ENCODE assay signal across 8 mouse cellular contexts in genomic region chr9:60743180-60743900, GRCm38 (mm10). TPM values are rescaled to one million over a fixed set of nuclear protein-coding genes. Genes with fewer than 3 reads are reported as not detected.
DNase-seq lines count a peak whose midpoint lies in the region; ATAC-seq and TF ChIP-seq lines count a peak whose summit lies in the region.

No protein-coding gene starts in this region.

- 66% methylated on average over 17 of the region's 17 CpGs for WGBS in neural tube, embryonic 13.5 days
- WGBS in heart, embryonic 15.5 days: 32% methylated on average over 17 of the region's 17 CpGs
- 6% methylated on average over 16 of the region's 17 CpGs for WGBS in macrophage (ENCODE audit: missing documents)
- WGBS in midbrain, embryonic 15.5 days: 76% methylated on average over 17 of the region's 17 CpGs
- WGBS in midbrain, postnatal 0 days: 75% methylated on average over 17 of the region's 17 CpGs

- peaks cover 13% of the 10 kb centered on the region; the same call in 1 of the 2 replicates for H3K4me1 ChIP-seq in neural tube, embryonic 13.5 days (replicated peaks)
- peaks cover 18% of the 10 kb centered on the region for H3K4me1 ChIP-seq in heart, embryonic 15.5 days (replicated peaks)
- no peaks in the 10 kb centered on the region for H3K4me1 ChIP-seq in midbrain, embryonic 15.5 days
- H3K4me1 ChIP-seq in midbrain, postnatal 0 days (ENCODE audit: insufficient read depth, low read length): no peaks in the 10 kb centered on the region

- H3K4me2 ChIP-seq in neural tube, embryonic 13.5 days: peak overlapping the region; percentile 17
- peak overlapping the region; percentile 56 for H3K4me2 ChIP-seq in heart, embryonic 15.5 days
- no peak overlapping the region for H3K4me2 ChIP-seq in midbrain, embryonic 15.5 days
- no peak overlapping the region for H3K4me2 ChIP-seq in midbrain, postnatal 0 days (ENCODE audit: low read depth, low read length, poor library complexity, severe bottlenecking)

- no peak overlapping the region for H3K9ac ChIP-seq in neural tube, embryonic 13.5 days
- peak overlapping the region; percentile 19; the same call in 1 of the 2 replicates for H3K9ac ChIP-seq in heart, embryonic 15.5 days
- H3K9ac ChIP-seq in midbrain, embryonic 15.5 days: no peak overlapping the region
- H3K9ac ChIP-seq in midbrain, postnatal 0 days (replicated peaks; ENCODE audit: low read length, poor library complexity, severe bottlenecking): no peak overlapping the region

- no peaks in the 10 kb centered on the region for H3K27me3 ChIP-seq in neural tube, embryonic 13.5 days
- no peaks in the 10 kb centered on the region for H3K27me3 ChIP-seq in heart, embryonic 15.5 days
- H3K27me3 ChIP-seq in midbrain, embryonic 15.5 days (replicated peaks): no peaks in the 10 kb centered on the region
- H3K27me3 ChIP-seq in midbrain, postnatal 0 days (ENCODE audit: insufficient read depth, low read length): no peaks in the 10 kb centered on the region

- no peak for TF ChIP-seq CTCF in midbrain, postnatal 0 days (IDR thresholded peaks at IDR 0.05)

- ATAC-seq in neural tube, embryonic 13.5 days (ENCODE audit: low read depth): no peak
- ATAC-seq in heart, embryonic 15.5 days (replicated peaks; ENCODE audit: insufficient number of reproducible peaks, insufficient read depth, low FRiP score, low read depth): peak; percentile 39; the same call in 1 of the 2 replicates
- no peak for ATAC-seq in midbrain, embryonic 15.5 days (replicated peaks)
- ATAC-seq in midbrain, postnatal 0 days (ENCODE audit: low FRiP score): no peak

- no peaks in the 10 kb centered on the region for H3K9me3 ChIP-seq in neural tube, embryonic 13.5 days
- no peaks in the 10 kb centered on the region for H3K9me3 ChIP-seq in heart, embryonic 15.5 days (replicated peaks)
- no peaks in the 10 kb centered on the region for H3K9me3 ChIP-seq in midbrain, embryonic 15.5 days
- no peaks in the 10 kb centered on the region for H3K9me3 ChIP-seq in midbrain, postnatal 0 days (ENCODE audit: low read length)

- H3K36me3 ChIP-seq in neural tube, embryonic 13.5 days: 0 out of 2 replicates have a peak, but pooled peaks cover 2% of the 10 kb centered on the region
- no peaks in the 10 kb centered on the region for H3K36me3 ChIP-seq in heart, embryonic 15.5 days
- no peaks in the 10 kb centered on the region for H3K36me3 ChIP-seq in macrophage (ENCODE audit: inconsistent target)
- no peaks in the 10 kb centered on the region for H3K36me3 ChIP-seq in midbrain, embryonic 15.5 days (replicated peaks)
- H3K36me3 ChIP-seq in midbrain, postnatal 0 days (ENCODE audit: insufficient read depth, low read length): peaks cover 6% of the 10 kb centered on the region

- no peak overlapping the region for H3K4me3 ChIP-seq in neural tube, embryonic 13.5 days
- peak overlapping the region; percentile 25 for H3K4me3 ChIP-seq in heart, embryonic 15.5 days
- peak overlapping the region; percentile 11; the same call in 1 of the 2 replicates for H3K4me3 ChIP-seq in macrophage (ENCODE audit: inconsistent target)
- H3K4me3 ChIP-seq in midbrain, embryonic 15.5 days: no peak overlapping the region
- H3K4me3 ChIP-seq in midbrain, postnatal 0 days (ENCODE audit: low read depth, low read length): no peak overlapping the region

- no peak for DNase-seq in neural tube, embryonic 10.5 days (ENCODE audit: extremely low spot score, low spot score)
- peak; percentile 82 to 86 for DNase-seq in cerebellum, postnatal 10 days
- DNase-seq in layer of hippocampus, adult 9-11 months: peak; percentile 57
- DNase-seq in midbrain, postnatal 0 days (ENCODE audit: low spot score): no peak

- no peaks in the 10 kb centered on the region for H3K79me2 ChIP-seq in macrophage (ENCODE audit: inconsistent target)

- H3K27ac ChIP-seq in neural tube, embryonic 13.5 days (replicated peaks): 0 out of 2 replicates have a peak overlapping the region, but pooled peaks have one; percentile 1
- H3K27ac ChIP-seq in heart, embryonic 15.5 days: no peak overlapping the region
- H3K27ac ChIP-seq in macrophage: no peak overlapping the region
- no peak overlapping the region for H3K27ac ChIP-seq in midbrain, embryonic 15.5 days
- H3K27ac ChIP-seq in midbrain, postnatal 0 days (ENCODE audit: low read depth, low read length): no peak overlapping the region

RNA-seq across cellular contexts. Expression of gene Larp6, which starts 30.6 kb away (rescaled TPM):
- polyA plus RNA-seq in neural tube, embryonic 13.5 days (2015; fragmentation: Nextera tagmentation; extraction: Ambion mirVana): 10.6 and 11.9 TPM in 2 replicates
- 0.79 and 1.3 TPM in 2 replicates for polyA plus RNA-seq in heart, embryonic 15.5 days (2015; fragmentation: Nextera tagmentation; extraction: Ambion mirVana)
- under 1 TPM in 4 of 26 experiments, not detected in 22; 0.25 to 0.76 (median 0.45) TPM for total RNA-seq in macrophage (2018; cell fraction: chromatin; rRNA removed)
- total RNA-seq in macrophage (2018; cell fraction: cytosol; rRNA removed): under 1 TPM in 14 of 26 experiments, not detected in 12; 0.08 to 0.52 (median 0.16) TPM
- under 1 TPM in 4 of 26 experiments, not detected in 22; 0.24 to 0.40 (median 0.32) TPM for total RNA-seq in macrophage (2018; cell fraction: nucleus; rRNA removed)
- 0.40 TPM in 1 of 3 replicates, not detected in the others for polyA plus RNA-seq in macrophage (2018)
- polyA plus RNA-seq in midbrain, embryonic 15.5 days (2015; fragmentation: Nextera tagmentation; extraction: Ambion mirVana): 21.9 and 22.3 TPM in 2 replicates
- 37.3 and 42.6 TPM in 2 replicates for total RNA-seq in midbrain, postnatal 0 days (2014; rRNA removed)
- 30.4 and 31.4 TPM in 2 replicates for polyA plus RNA-seq in midbrain, postnatal 0 days (2015; fragmentation: Nextera tagmentation; extraction: Ambion mirVana)

RNA-seq across cellular contexts. Expression of gene Uaca, which starts 51.0 kb away (rescaled TPM):
- polyA plus RNA-seq in neural tube, embryonic 13.5 days (2015; fragmentation: Nextera tagmentation; extraction: Ambion mirVana): 26.0 and 29.4 TPM in 2 replicates
- 26.0 and 28.8 TPM in 2 replicates for polyA plus RNA-seq in heart, embryonic 15.5 days (2015; fragmentation: Nextera tagmentation; extraction: Ambion mirVana)
- 10 to 100 TPM in 1 of 26 experiments, 1 to 10 TPM in 20, under 1 TPM in 5; 0.66 to 10.8 (median 3.5) TPM for total RNA-seq in macrophage (2018; cell fraction: chromatin; rRNA removed)
- total RNA-seq in macrophage (2018; cell fraction: cytosol; rRNA removed): 1 to 10 TPM; 1.4 to 5.3 (median 3.6) TPM
- 1 to 10 TPM; 1.8 to 6.2 (median 3.4) TPM for total RNA-seq in macrophage (2018; cell fraction: nucleus; rRNA removed)
- polyA plus RNA-seq in macrophage (2018): 4.3 to 8.5 TPM (median 6.8 TPM) in 3 replicates
- polyA plus RNA-seq in midbrain, embryonic 15.5 days (2015; fragmentation: Nextera tagmentation; extraction: Ambion mirVana): 17.5 and 18.0 TPM in 2 replicates
- 6.1 and 8.9 TPM in 2 replicates for total RNA-seq in midbrain, postnatal 0 days (2014; rRNA removed)
- 10.8 and 11.5 TPM in 2 replicates for polyA plus RNA-seq in midbrain, postnatal 0 days (2015; fragmentation: Nextera tagmentation; extraction: Ambion mirVana)

RNA-seq across cellular contexts. Expression of gene Lrrc49, which starts 55.4 kb away (rescaled TPM):
- 67.9 and 68.2 TPM in 2 replicates for polyA plus RNA-seq in neural tube, embryonic 13.5 days (2015; fragmentation: Nextera tagmentation; extraction: Ambion mirVana)
- polyA plus RNA-seq in heart, embryonic 15.5 days (2015; fragmentation: Nextera tagmentation; extraction: Ambion mirVana): 9.4 and 10.1 TPM in 2 replicates
- 10 to 100 TPM; 12.9 to 30.3 (median 21.4) TPM for total RNA-seq in macrophage (2018; cell fraction: chromatin; rRNA removed)
- total RNA-seq in macrophage (2018; cell fraction: cytosol; rRNA removed): 1 to 10 TPM; 3.1 to 7.2 (median 4.7) TPM
- 10 to 100 TPM in 17 of 26 experiments, 1 to 10 TPM in 9; 6.7 to 20.2 (median 11.7) TPM for total RNA-seq in macrophage (2018; cell fraction: nucleus; rRNA removed)
- polyA plus RNA-seq in macrophage (2018): 3.3 to 7.4 TPM (median 3.6 TPM) in 3 replicates
- polyA plus RNA-seq in midbrain, embryonic 15.5 days (2015; fragmentation: Nextera tagmentation; extraction: Ambion mirVana): 80.4 and 80.9 TPM in 2 replicates
- total RNA-seq in midbrain, postnatal 0 days (2014; rRNA removed): 79.2 and 86.5 TPM in 2 replicates
- 69.2 and 72.0 TPM in 2 replicates for polyA plus RNA-seq in midbrain, postnatal 0 days (2015; fragmentation: Nextera tagmentation; extraction: Ambion mirVana)

Comparison
In these comparisons a context has a peak if more than half of its experiments do, and no peak if none do; other contexts are left out.
1. H3K4me2 ChIP-seq: peak in neural tube, embryonic 13.5 days (single experiment) and heart, embryonic 15.5 days (single experiment); none in midbrain, embryonic 15.5 days (single experiment) and midbrain, postnatal 0 days (single experiment).
2. H3K4me3 ChIP-seq: peak in heart, embryonic 15.5 days (single experiment) and macrophage (single experiment); none in neural tube, embryonic 13.5 days (single experiment), midbrain, embryonic 15.5 days (single experiment) and midbrain, postnatal 0 days (single experiment).
3. DNase-seq: peak in cerebellum, postnatal 10 days (2 of 2) and layer of hippocampus, adult 9-11 months (single experiment); none in neural tube, embryonic 10.5 days (single experiment) and midbrain, postnatal 0 days (single experiment).